Mouse (Mus musculus) hindbrain, embryonic 11.5 days (tissue): ENCODE data around the gene Rdh7. TPM values are rescaled to one million over a fixed set of nuclear protein-coding genes. Genes with fewer than 3 reads are reported as not detected.
"Not testable (repeated sequence)": the region's sequence is repeated elsewhere in the genome, so short reads cannot be mapped to it uniquely, and the experiment has no call there.

Source experiments
- ATAC-seq: fragments of 200-750 bp; cut with Nextera tagmentation; 2 replicates; pipeline ENCODE4 v1.8.0; 2017; ENCODE audit warnings: mild to moderate bottlenecking, moderate TSS enrichment, moderate library complexity; ENCODE audit not compliant: low FRiP score
- DNase-seq: peaks from one replicate; pipeline ENCODE4 v3.0.0-alpha.2; 2015; ENCODE audit warnings: low spot score
- H3K27ac ChIP-seq: fragments of 300-500 bp; sonication (generic); 2 replicates; pipeline ENCODE4 v1.5.1; 2014; ENCODE audit warnings: mild to moderate bottlenecking, low read depth, low read length
- H3K27me3 ChIP-seq: fragments of 300-500 bp; sonication (generic); 2 replicates; pipeline ENCODE4 v1.6.1; 2014; ENCODE audit warnings: mild to moderate bottlenecking, low read length, moderate library complexity, mixed read lengths; ENCODE audit not compliant: control insufficient read depth, insufficient read depth
- H3K36me3 ChIP-seq: fragments of 300-500 bp; sonication (generic); 2 replicates; pipeline ENCODE4 v1.6.1; 2014; ENCODE audit warnings: mild to moderate bottlenecking, low read length, moderate library complexity, mixed read lengths; ENCODE audit not compliant: control insufficient read depth, insufficient read depth
- H3K4me1 ChIP-seq: fragments of 300-500 bp; sonication (generic); replicated peaks from 2 replicates; pipeline ENCODE4 v1.6.1; 2014; ENCODE audit warnings: low read length, mixed read lengths; ENCODE audit not compliant: control insufficient read depth, insufficient read depth
- H3K4me2 ChIP-seq: fragments of 300-500 bp; sonication (generic); replicated peaks from 2 replicates; pipeline ENCODE4 v1.6.1; 2014; ENCODE audit warnings: mild to moderate bottlenecking, low read depth, low read length
- H3K4me3 ChIP-seq: fragments of 300-500 bp; sonication (generic); 2 replicates; pipeline ENCODE4 v1.5.1; 2014; ENCODE audit warnings: low read depth, low read length
- H3K9ac ChIP-seq: fragments of 300-500 bp; sonication (generic); 2 replicates; pipeline ENCODE4 v1.6.1; 2014; ENCODE audit warnings: low read depth, low read length
- H3K9me3 ChIP-seq: fragments of 300-500 bp; sonication (generic); 2 replicates; pipeline ENCODE4 v1.6.1; 2016; ENCODE audit warnings: low read length; ENCODE audit not compliant: control insufficient read depth
- WGBS: fragments of 180-500 bp; shearing (Covaris S2); extraction: QIAGEN DNeasy Blood & Tissue Kit; methylation state at CpG from one replicate; pipeline ENCODE4 v1.1.7; 2014; 5-methylcytosine and 5-hydroxymethylcytosine counted together
- polyA plus RNA-seq: library from polyadenylated mRNA; unstranded; fragments of >200 nt; fragmentation: Nextera tagmentation; extraction: Ambion mirVana; gene quantifications from 2 replicates; pipeline ENCODE4 v1.2.1, GENCODE M21; 2014

Rdh7 gene
- polyA plus RNA-seq, 1 experiment from 2014 or later = not detected

GRCm38 (mm10) chr10:127922241-127922640 is 33.6 kb upstream of the Rdh7 start:
- H3K4me2 ChIP-seq = no peak overlapping the region
- 72% methylated on average over 1 of the region's 1 CpGs for WGBS
- H3K4me3 ChIP-seq = no peak overlapping the region
- no peak overlapping the region for H3K9ac ChIP-seq
- no peaks in the 10 kb centered on the region for H3K36me3 ChIP-seq
- H3K27me3 ChIP-seq = no peaks in the 10 kb centered on the region
- no peaks in the 10 kb centered on the region for H3K4me1 ChIP-seq
- no peak for DNase-seq
- no peak overlapping the region for H3K27ac ChIP-seq
- H3K9me3 ChIP-seq = no peaks in the 10 kb centered on the region
- ATAC-seq = no peak

DNA sequence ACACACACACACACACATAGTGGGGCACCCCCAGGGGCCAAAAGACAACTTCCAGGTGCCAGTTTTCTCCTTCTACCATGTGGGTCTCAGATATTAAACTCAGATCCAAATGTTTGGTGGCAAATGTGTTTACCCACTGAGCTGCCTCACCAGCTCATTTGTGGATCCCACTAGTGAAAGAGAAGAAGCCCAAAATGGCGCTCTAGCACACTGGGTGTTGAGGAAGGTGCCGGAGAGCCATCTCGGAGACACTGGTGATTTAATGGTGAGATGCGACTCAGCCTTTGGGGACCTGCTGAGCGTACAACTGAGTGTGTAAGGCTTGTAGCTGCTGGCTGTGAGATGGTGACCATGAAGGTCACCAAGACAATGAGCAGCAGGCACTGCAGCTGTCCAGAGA is 29.0 kb upstream of the Rdh7 start:
- H3K36me3 ChIP-seq = no peaks in the 10 kb centered on the region
- 93% methylated on average over 5 of the region's 5 CpGs for WGBS
- H3K9ac ChIP-seq = no peak overlapping the region
- no peak overlapping the region for H3K4me2 ChIP-seq
- no peak overlapping the region for H3K4me3 ChIP-seq
- H3K27me3 ChIP-seq = no peaks in the 10 kb centered on the region
- no peaks in the 10 kb centered on the region for H3K4me1 ChIP-seq
- no peaks in the 10 kb centered on the region for H3K9me3 ChIP-seq
- DNase-seq = no peak
- H3K27ac ChIP-seq = no peak overlapping the region
- no peak for ATAC-seq

- H3K4me1 ChIP-seq, H3K4me3 ChIP-seq, H3K27ac ChIP-seq, H3K36me3 ChIP-seq, H3K27me3 ChIP-seq, H3K4me2 ChIP-seq, DNase-seq, H3K9ac ChIP-seq, H3K9me3 ChIP-seq, ATAC-seq: not testable (repeated sequence)
- 92% methylated on average over 3 of the region's 3 CpGs for WGBS
Observed at GRCm38 (mm10) chr10:127917183-127917582, 28.6 kb upstream of the Rdh7 start.

GRCm38 (mm10) chr10:127915578-127915977 is 27.0 kb upstream of the Rdh7 start:
- DNase-seq (no peak), ATAC-seq (no peak)
- H3K4me1 ChIP-seq = no peaks in the 10 kb centered on the region
- WGBS = 98% methylated on average over 1 of the region's 1 CpGs
- no peaks in the 10 kb centered on the region for H3K36me3 ChIP-seq
- no peak overlapping the region for H3K9ac ChIP-seq
- H3K27me3 ChIP-seq = no peaks in the 10 kb centered on the region
- no peak overlapping the region for H3K4me2 ChIP-seq
- H3K27ac ChIP-seq = no peak overlapping the region
- no peaks in the 10 kb centered on the region for H3K9me3 ChIP-seq
- no peak overlapping the region for H3K4me3 ChIP-seq

- H3K4me3 ChIP-seq = no peak overlapping the region
- H3K36me3 ChIP-seq = no peaks in the 10 kb centered on the region
- ATAC-seq (no peak), DNase-seq (no peak)
- no peak overlapping the region for H3K9ac ChIP-seq
- H3K4me1 ChIP-seq = no peaks in the 10 kb centered on the region
- H3K9me3 ChIP-seq = no peaks in the 10 kb centered on the region
- H3K27ac ChIP-seq = no peak overlapping the region
- no peak overlapping the region for H3K4me2 ChIP-seq
- H3K27me3 ChIP-seq = no peaks in the 10 kb centered on the region
Observed at GRCm38 (mm10) chr10:127907386-127907951, 18.9 kb upstream of the Rdh7 start.

GRCm38 (mm10) chr10:127906138-127906537 is 17.5 kb upstream of the Rdh7 start:
- no peaks in the 10 kb centered on the region for H3K9me3 ChIP-seq
- H3K4me3 ChIP-seq = no peak overlapping the region
- H3K27ac ChIP-seq = no peak overlapping the region
- H3K4me2 ChIP-seq = no peak overlapping the region
- no peak for DNase-seq
- no peak overlapping the region for H3K9ac ChIP-seq
- ATAC-seq = no peak
- H3K36me3 ChIP-seq = no peaks in the 10 kb centered on the region
- 55% methylated on average over 2 of the region's 2 CpGs for WGBS
- no peaks in the 10 kb centered on the region for H3K27me3 ChIP-seq
- no peaks in the 10 kb centered on the region for H3K4me1 ChIP-seq

GRCm38 (mm10) chr10:127904718-127905446 is 16.3 kb upstream of the Rdh7 start:
- no peaks in the 10 kb centered on the region for H3K36me3 ChIP-seq
- no peak for DNase-seq
- no peak overlapping the region for H3K9ac ChIP-seq
- ATAC-seq = no peak
- H3K4me2 ChIP-seq = no peak overlapping the region
- H3K4me3 ChIP-seq = no peak overlapping the region
- no peaks in the 10 kb centered on the region for H3K27me3 ChIP-seq
- H3K4me1 ChIP-seq = no peaks in the 10 kb centered on the region
- H3K27ac ChIP-seq = no peak overlapping the region
- 80% methylated on average over 7 of the region's 7 CpGs for WGBS
- H3K9me3 ChIP-seq = no peaks in the 10 kb centered on the region

DNA sequence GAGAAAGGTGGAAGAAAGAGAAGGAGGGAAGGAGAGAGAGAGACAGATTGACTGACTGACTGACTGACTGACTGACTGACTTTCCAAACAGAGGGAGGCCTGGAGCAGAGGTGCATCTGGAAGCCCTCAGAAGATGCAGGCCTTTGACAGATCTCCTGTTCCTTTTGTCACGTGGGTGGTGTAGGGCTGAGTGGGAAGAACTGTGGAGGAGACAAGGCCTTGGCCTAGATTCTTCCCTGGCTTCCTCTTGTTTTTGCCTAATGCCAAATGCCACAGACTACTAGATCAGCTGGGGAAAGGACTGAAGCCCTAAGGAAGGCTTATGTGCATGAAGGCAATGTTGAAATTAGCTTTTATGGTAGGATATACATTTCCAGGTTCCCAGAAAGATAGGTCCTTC is 14.5 kb upstream of the Rdh7 start:
- WGBS = 71% methylated on average over 1 of the region's 1 CpGs
- H3K9me3 ChIP-seq = no peaks in the 10 kb centered on the region
- no peak overlapping the region for H3K4me2 ChIP-seq
- H3K4me3 ChIP-seq = no peak overlapping the region
- no peak overlapping the region for H3K9ac ChIP-seq
- DNase-seq (no peak), ATAC-seq (no peak)
- H3K4me1 ChIP-seq = no peaks in the 10 kb centered on the region
- no peak overlapping the region for H3K27ac ChIP-seq
- no peaks in the 10 kb centered on the region for H3K27me3 ChIP-seq
- no peaks in the 10 kb centered on the region for H3K36me3 ChIP-seq

- H3K27me3 ChIP-seq = no peaks in the 10 kb centered on the region
- 83% methylated on average over 4 of the region's 4 CpGs for WGBS
- DNase-seq = no peak
- no peak overlapping the region for H3K9ac ChIP-seq
- no peak overlapping the region for H3K4me3 ChIP-seq
- no peaks in the 10 kb centered on the region for H3K4me1 ChIP-seq
- H3K27ac ChIP-seq = no peak overlapping the region
- ATAC-seq = no peak
- no peaks in the 10 kb centered on the region for H3K9me3 ChIP-seq
- H3K36me3 ChIP-seq = no peaks in the 10 kb centered on the region
- H3K4me2 ChIP-seq = no peak overlapping the region
Observed at GRCm38 (mm10) chr10:127901751-127902150, 13.1 kb upstream of the Rdh7 start.
